Mouse (Mus musculus) neural tube, embryonic 12.5 days (tissue): ENCODE results near the gene Mettl7a2. TPM values are rescaled to one million over a fixed set of nuclear protein-coding genes. Genes with fewer than 3 reads are reported as not detected.
"Not testable (repeated sequence)": the region's sequence is repeated elsewhere in the genome, so short reads cannot be mapped to it uniquely, and the experiment has no call there.

ENCODE experiments used
- ATAC-seq: fragments of 200-750 bp; cut with Nextera tagmentation; 2 replicates; pipeline ENCODE4 v1.8.0; 2017; ENCODE audit warnings: low read depth, mild to moderate bottlenecking, moderate TSS enrichment, moderate library complexity; ENCODE audit not compliant: low FRiP score
- H3K27ac ChIP-seq: fragments of 300-500 bp; sonication (generic); 2 replicates; pipeline ENCODE4 v1.5.1; 2016
- H3K27me3 ChIP-seq: fragments of 300-500 bp; sonication (generic); replicated peaks from 2 replicates; pipeline ENCODE4 v1.6.1; 2016; ENCODE audit warnings: mild to moderate bottlenecking
- H3K36me3 ChIP-seq: fragments of 300-500 bp; sonication (generic); 2 replicates; pipeline ENCODE4 v1.6.1; 2016; ENCODE audit warnings: mild to moderate bottlenecking
- H3K4me1 ChIP-seq: fragments of 300-500 bp; sonication (generic); 2 replicates; pipeline ENCODE4 v1.6.1; 2016
- H3K4me2 ChIP-seq: fragments of 300-500 bp; sonication (generic); replicated peaks from 2 replicates; pipeline ENCODE4 v1.6.1; 2016; ENCODE audit warnings: mild to moderate bottlenecking
- H3K4me3 ChIP-seq: fragments of 300-500 bp; sonication (generic); 2 replicates; pipeline ENCODE4 v1.5.1; 2016
- H3K9ac ChIP-seq: fragments of 300-500 bp; sonication (generic); 2 replicates; pipeline ENCODE4 v1.6.1; 2016; ENCODE audit warnings: mild to moderate bottlenecking
- H3K9me3 ChIP-seq: fragments of 300-500 bp; sonication (generic); 2 replicates; pipeline ENCODE4 v1.6.1; 2016; ENCODE audit warnings: mild to moderate bottlenecking
- WGBS: fragments of 180-500 bp; shearing (Covaris S2); methylation state at CpG from one replicate; pipeline ENCODE4 v1.1.7; 2016; 5-methylcytosine and 5-hydroxymethylcytosine counted together
- polyA plus RNA-seq: library from polyadenylated mRNA; unstranded; fragments of >200 nt; fragmentation: Nextera tagmentation; extraction: Ambion mirVana; gene quantifications from 2 replicates; pipeline ENCODE4 v1.2.1, GENCODE M21; 2016

Gene Mettl7a2
- polyA plus RNA-seq, result 0.14 TPM in 1 of 2 replicates, not detected in the other

GRCm38 (mm10) chr15:100352711-100353250, at the start of gene Mettl7a2, which contains the start of gene Methig1:
Gene Mettl7a2 (plus strand): TSS chr15:100353200.
Gene Methig1 (plus strand): TSS chr15:100353149.
- H3K4me2 ChIP-seq, result no peak within 1 kb of the TSS
- H3K36me3 ChIP-seq, result no peaks in the 10 kb centered on the region
- H3K4me1 ChIP-seq, result no peaks in the 10 kb centered on the region
- no peak within 1 kb of the TSS for H3K27ac ChIP-seq
- H3K9me3 ChIP-seq, result no peaks in the 10 kb centered on the region
- no peak within 1 kb of the TSS for H3K4me3 ChIP-seq
- no peak within 1 kb of the TSS for H3K9ac ChIP-seq
- WGBS, result 86% methylated on average over 10 of the region's 10 CpGs
- ATAC-seq, result no peak
- H3K27me3 ChIP-seq, result no peaks in the 10 kb centered on the region

- Histone ChIP-seq H3K27ac (no peak overlapping the region), H3K9ac (no peak overlapping the region), H3K27me3 (no peaks in the 10 kb centered on the region), H3K36me3 (no peaks in the 10 kb centered on the region), H3K4me3 (no peak overlapping the region), H3K4me2 (peak overlapping the region; percentile 70), H3K4me1 (no peaks in the 10 kb centered on the region; the same call in 1 of the 2 replicates), H3K9me3 (no peaks in the 10 kb centered on the region)
- no peak for ATAC-seq
- WGBS, result 66% methylated on average over 8 of the region's 8 CpGs
These were observed 49.5 kb upstream of the Mettl7a2 start for GRCm38 (mm10) chr15:100303428-100304018.

GRCm38 (mm10) chr15:100304019-100304991, 48.7 kb upstream of the Mettl7a2 start, which contains the start of gene Mettl7a1:
Gene Mettl7a1 (plus strand): TSS chr15:100304140.
- Histone ChIP-seq H3K4me1 (no peaks in the 10 kb centered on the region; the same call in 1 of the 2 replicates), H3K9me3 (no peaks in the 10 kb centered on the region), H3K4me3 (peak within 1 kb of the TSS; percentile 46), H3K4me2 (peak within 1 kb of the TSS; percentile 70), H3K27me3 (no peaks in the 10 kb centered on the region), H3K9ac (peak within 1 kb of the TSS; percentile 67), H3K36me3 (no peaks in the 10 kb centered on the region), H3K27ac (0 out of 2 replicates have a peak within 1 kb of the TSS, but pooled peaks have one; percentile 22)
- peak; percentile 82 for ATAC-seq
- WGBS, result 5% methylated on average over 25 of the region's 30 CpGs

GRCm38 (mm10) chr15:100306201-100306600, 46.8 kb upstream of the Mettl7a2 start:
- no peaks in the 10 kb centered on the region for H3K36me3 ChIP-seq
- WGBS, result 82% methylated on average over 2 of the region's 2 CpGs
- no peak overlapping the region for H3K4me2 ChIP-seq
- no peaks in the 10 kb centered on the region for H3K9me3 ChIP-seq
- no peaks in the 10 kb centered on the region; the same call in 1 of the 2 replicates for H3K4me1 ChIP-seq
- no peak for ATAC-seq
- H3K27me3 ChIP-seq, result no peaks in the 10 kb centered on the region
- no peak overlapping the region for H3K4me3 ChIP-seq
- H3K27ac ChIP-seq, result no peak overlapping the region
- no peak overlapping the region for H3K9ac ChIP-seq

- not testable (repeated sequence) for H3K9me3 ChIP-seq, H3K4me2 ChIP-seq, H3K27me3 ChIP-seq, H3K27ac ChIP-seq, H3K4me3 ChIP-seq, H3K4me1 ChIP-seq, ATAC-seq, H3K9ac ChIP-seq, H3K36me3 ChIP-seq
- WGBS, result 42% methylated on average over 11 of the region's 11 CpGs
These were observed 45.4 kb upstream of the Mettl7a2 start for GRCm38 (mm10) chr15:100307438-100308096.

- Histone ChIP-seq H3K9me3 (no peaks in the 10 kb centered on the region), H3K4me3 (no peak overlapping the region), H3K4me1 (no peaks in the 10 kb centered on the region), H3K27me3 (no peaks in the 10 kb centered on the region), H3K36me3 (no peaks in the 10 kb centered on the region; the same call in 1 of the 2 replicates), H3K9ac (no peak overlapping the region), H3K27ac (no peak overlapping the region), H3K4me2 (no peak overlapping the region)
- WGBS, result 93% methylated on average over 2 of the region's 2 CpGs
- ATAC-seq, result no peak
These were observed 40.7 kb upstream of the Mettl7a2 start for GRCm38 (mm10) chr15:100312346-100312745.

- no peaks in the 10 kb centered on the region for H3K27me3 ChIP-seq
- H3K27ac ChIP-seq, result no peak overlapping the region
- no peaks in the 10 kb centered on the region for H3K4me1 ChIP-seq
- no peak overlapping the region for H3K4me3 ChIP-seq
- no peaks in the 10 kb centered on the region for H3K9me3 ChIP-seq
- H3K36me3 ChIP-seq, result no peaks in the 10 kb centered on the region; the same call in 1 of the 2 replicates
- no peak overlapping the region for H3K9ac ChIP-seq
- H3K4me2 ChIP-seq, result no peak overlapping the region
- 89% methylated on average over 5 of the region's 5 CpGs for WGBS
- no peak for ATAC-seq
These were observed 38.4 kb upstream of the Mettl7a2 start for GRCm38 (mm10) chr15:100314448-100315145.

GRCm38 (mm10) chr15:100318014-100318671, 34.9 kb upstream of the Mettl7a2 start:
- ATAC-seq, H3K27ac ChIP-seq, H3K4me1 ChIP-seq, H3K27me3 ChIP-seq, H3K9me3 ChIP-seq, H3K4me3 ChIP-seq, H3K9ac ChIP-seq, H3K36me3 ChIP-seq, H3K4me2 ChIP-seq: not testable (repeated sequence)
- WGBS, result 90% methylated on average over 4 of the region's 4 CpGs

- ATAC-seq, result no peak
- Histone ChIP-seq H3K27ac (no peak overlapping the region), H3K9me3 (no peaks in the 10 kb centered on the region), H3K36me3 (no peaks in the 10 kb centered on the region), H3K9ac (no peak overlapping the region), H3K4me1 (no peaks in the 10 kb centered on the region), H3K27me3 (no peaks in the 10 kb centered on the region), H3K4me3 (no peak overlapping the region), H3K4me2 (no peak overlapping the region)
- WGBS, result 68% methylated on average over 1 of the region's 1 CpGs
These were observed 33.1 kb upstream of the Mettl7a2 start for GRCm38 (mm10) chr15:100319884-100320283.

- H3K27me3 ChIP-seq, result no peaks in the 10 kb centered on the region
- no peak for ATAC-seq
- H3K36me3 ChIP-seq, result no peaks in the 10 kb centered on the region
- H3K9me3 ChIP-seq, result no peaks in the 10 kb centered on the region
- H3K4me1 ChIP-seq, result no peaks in the 10 kb centered on the region
- H3K4me2 ChIP-seq, result no peak overlapping the region
- WGBS, result 77% methylated on average over 9 of the region's 9 CpGs
- H3K27ac ChIP-seq, result no peak overlapping the region
- H3K9ac ChIP-seq, result no peak overlapping the region
- H3K4me3 ChIP-seq, result no peak overlapping the region
These were observed 32.6 kb upstream of the Mettl7a2 start for GRCm38 (mm10) chr15:100320295-100320905.

GRCm38 (mm10) chr15:100321134-100321533, 31.9 kb upstream of the Mettl7a2 start:
- no peak overlapping the region for H3K9ac ChIP-seq
- H3K27me3 ChIP-seq, result no peaks in the 10 kb centered on the region
- no peaks in the 10 kb centered on the region for H3K9me3 ChIP-seq
- H3K4me3 ChIP-seq, result no peak overlapping the region
- no peak for ATAC-seq
- no peak overlapping the region for H3K4me2 ChIP-seq
- WGBS, result 52% methylated on average over 5 of the region's 5 CpGs
- no peaks in the 10 kb centered on the region for H3K4me1 ChIP-seq
- no peak overlapping the region for H3K27ac ChIP-seq
- H3K36me3 ChIP-seq, result no peaks in the 10 kb centered on the region
